ENCODE assay signal across 8 mouse cellular contexts in the genomic region with DNA sequence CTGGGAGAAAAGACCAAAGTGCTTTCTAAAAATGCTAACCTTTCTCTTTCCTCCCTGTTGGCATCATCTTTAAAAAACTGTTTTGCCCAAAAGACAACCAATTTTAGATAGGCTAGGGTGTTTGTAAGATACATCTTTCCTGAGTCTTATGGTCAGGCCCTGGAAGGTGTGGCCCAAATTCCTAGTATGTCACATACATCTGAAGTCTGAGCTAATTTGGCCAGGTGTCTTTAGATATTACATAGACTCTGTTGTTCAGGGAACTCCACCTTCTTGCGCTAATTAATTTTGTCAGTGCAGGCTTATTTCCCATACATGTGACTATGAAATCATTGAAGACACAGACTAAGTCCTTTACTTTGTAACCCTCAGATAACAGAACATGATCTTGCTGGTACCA. TPM values are rescaled to one million over a fixed set of nuclear protein-coding genes. Genes with fewer than 3 reads are reported as not detected.
DNase-seq lines count a peak whose midpoint lies in the region; ATAC-seq and TF ChIP-seq lines count a peak whose summit lies in the region.

No protein-coding gene starts in this region.

- ATAC-seq in heart, embryonic 11.5 days (replicated peaks; ENCODE audit: insufficient number of reproducible peaks, low FRiP score, low TSS enrichment): no peak
- ATAC-seq in forebrain, embryonic 16.5 days: no peak
- ATAC-seq in frontal cortex, adult (ENCODE audit: low TSS enrichment): no peak

- H3K9ac ChIP-seq in heart, embryonic 11.5 days (ENCODE audit: low read depth, low read length): 0 out of 2 replicates have a peak overlapping the region, but pooled peaks have one; percentile 28
- 0 out of 2 replicates have a peak overlapping the region, but pooled peaks have one; percentile 99 for H3K9ac ChIP-seq in ES-Bruce4 (ENCODE audit: low read depth, poor library complexity, severe bottlenecking)
- peak overlapping the region; percentile 14; the same call in 1 of the 2 replicates for H3K9ac ChIP-seq in forebrain, embryonic 16.5 days (replicated peaks; ENCODE audit: low read depth, low read length)

- TF ChIP-seq EP300 in ES-Bruce4 (IDR thresholded peaks at IDR 0.05; ENCODE audit: insufficient read depth, low read depth, low read length): no peak

- no peaks in the 10 kb centered on the region for H3K36me3 ChIP-seq in heart, embryonic 11.5 days (ENCODE audit: control insufficient read depth, insufficient read depth, low read length)
- H3K36me3 ChIP-seq in ES-Bruce4 (ENCODE audit: control insufficient read depth, insufficient read depth, low read length, poor library complexity, severe bottlenecking) (no peaks in the 10 kb centered on the region), macrophage (ENCODE audit: inconsistent target) (no peaks in the 10 kb centered on the region)
- H3K36me3 ChIP-seq in forebrain, embryonic 16.5 days (ENCODE audit: control insufficient read depth, insufficient read depth): no peaks in the 10 kb centered on the region

- H3K4me2 ChIP-seq in heart, embryonic 11.5 days: peak overlapping the region; percentile 91
- H3K4me2 ChIP-seq in forebrain, embryonic 16.5 days (ENCODE audit: low read length): peak overlapping the region; percentile 83

- H3K9me3 ChIP-seq in heart, embryonic 11.5 days (replicated peaks; ENCODE audit: control insufficient read depth, low read length): no peaks in the 10 kb centered on the region
- no peaks in the 10 kb centered on the region for H3K9me3 ChIP-seq in ES-Bruce4 (replicated peaks; ENCODE audit: control insufficient read depth, insufficient read depth, low read length, poor library complexity, severe bottlenecking)
- H3K9me3 ChIP-seq in forebrain, embryonic 16.5 days (ENCODE audit: control insufficient read depth, low read length): no peaks in the 10 kb centered on the region

- TF ChIP-seq CTCF in ES-Bruce4 (IDR thresholded peaks at IDR 0.05; ENCODE audit: low read depth, low read length): no peak

- peak overlapping the region; percentile 98 for H3K4me3 ChIP-seq in heart, embryonic 11.5 days (ENCODE audit: low read depth, low read length)
- no peak overlapping the region for H3K4me3 ChIP-seq in ES-Bruce4 (ENCODE audit: low read depth, low read length)
- H3K4me3 ChIP-seq in forebrain, embryonic 16.5 days (replicated peaks; ENCODE audit: low read length): peak overlapping the region; percentile 86
- H3K4me3 ChIP-seq in macrophage (ENCODE audit: inconsistent target): peak overlapping the region; percentile 66

- H3K27ac ChIP-seq in heart, embryonic 11.5 days (ENCODE audit: low read depth, low read length): no peak overlapping the region
- H3K27ac ChIP-seq in ES-Bruce4 (ENCODE audit: insufficient read depth, low read length): no peak overlapping the region
- H3K27ac ChIP-seq in forebrain, embryonic 16.5 days (ENCODE audit: low read length): no peak overlapping the region
- peak overlapping the region; percentile 73 for H3K27ac ChIP-seq in macrophage

- peaks cover 18% of the 10 kb centered on the region for H3K4me1 ChIP-seq in heart, embryonic 11.5 days (ENCODE audit: control insufficient read depth, insufficient read depth, low read length)
- H3K4me1 ChIP-seq in ES-Bruce4 (ENCODE audit: control insufficient read depth, insufficient read depth, low read length): no peaks in the 10 kb centered on the region
- H3K4me1 ChIP-seq in forebrain, embryonic 16.5 days (replicated peaks; ENCODE audit: control insufficient read depth, insufficient read depth, low read length): peaks cover 18% of the 10 kb centered on the region

- 80% methylated on average over 1 of the region's 1 CpGs for WGBS in heart, embryonic 11.5 days (ENCODE audit: insufficient replicate concordance)
- WGBS in forebrain, embryonic 16.5 days: 42% methylated on average over 1 of the region's 1 CpGs
- WGBS in macrophage (ENCODE audit: missing documents): 88% methylated on average over 1 of the region's 1 CpGs

- peaks cover 59% of the 10 kb centered on the region for H3K79me2 ChIP-seq in macrophage (ENCODE audit: inconsistent target)

- no peak for TF ChIP-seq POLR2A in ES-Bruce4 (IDR thresholded peaks at IDR 0.05; ENCODE audit: insufficient read depth, low read length)

- DNase-seq in heart, adult 9 months (ENCODE audit: low spot score in 2 of 2): no peak
- no peak for DNase-seq in B cell, adult 2 months
- DNase-seq in kidney, postnatal 36 days: no peak

- H3K27me3 ChIP-seq in heart, embryonic 11.5 days (ENCODE audit: control insufficient read depth, insufficient read depth, low read length): no peaks in the 10 kb centered on the region
- H3K27me3 ChIP-seq in ES-Bruce4 (ENCODE audit: control insufficient read depth, insufficient read depth, low read length, poor library complexity, severe bottlenecking): no peaks in the 10 kb centered on the region
- H3K27me3 ChIP-seq in forebrain, embryonic 16.5 days (replicated peaks; ENCODE audit: control insufficient read depth, insufficient read depth, low read length): no peaks in the 10 kb centered on the region

RNA-seq across cellular contexts. Expression of a gene that starts 2.6 kb away (rescaled TPM):
- 116 and 132 TPM in 2 replicates for polyA plus RNA-seq in heart, embryonic 11.5 days (2014; fragmentation: Nextera tagmentation; extraction: Ambion mirVana)
- 142 and 160 TPM in 2 replicates for polyA plus RNA-seq in ES-Bruce4 (2011; ENCODE audit: insufficient read depth, insufficient read length, low read depth, missing spikeins)
- 168 and 188 TPM in 2 replicates for polyA plus RNA-seq in forebrain, embryonic 16.5 days (2015; fragmentation: Nextera tagmentation; extraction: Ambion mirVana)
- 100 to 1,000 TPM in 23 of 26 experiments, 10 to 100 TPM in 3; 86.6 to 185 (median 125) TPM for total RNA-seq in macrophage (2018; cell fraction: chromatin; rRNA removed)
- total RNA-seq in macrophage (2018; cell fraction: cytosol; rRNA removed): 10 to 100 TPM; 44.3 to 61.0 (median 51.2) TPM
- 100 to 1,000 TPM in 1 of 26 experiments, 10 to 100 TPM in 25; 54.5 to 115 (median 71.5) TPM for total RNA-seq in macrophage (2018; cell fraction: nucleus; rRNA removed)
- polyA plus RNA-seq in macrophage (2018): 55.5 to 90.7 TPM (median 67.9 TPM) in 3 replicates

Comparison
In these comparisons a context has a peak if more than half of its experiments do, and no peak if none do; other contexts are left out.
1. H3K9ac ChIP-seq: peak in every context shown above with its lines; median percentile 99 in ES-Bruce4; 28 in heart, embryonic 11.5 days; 14 in forebrain, embryonic 16.5 days.